Mouse (Mus musculus): ENCODE data around the gene Pced1b.

DNA sequence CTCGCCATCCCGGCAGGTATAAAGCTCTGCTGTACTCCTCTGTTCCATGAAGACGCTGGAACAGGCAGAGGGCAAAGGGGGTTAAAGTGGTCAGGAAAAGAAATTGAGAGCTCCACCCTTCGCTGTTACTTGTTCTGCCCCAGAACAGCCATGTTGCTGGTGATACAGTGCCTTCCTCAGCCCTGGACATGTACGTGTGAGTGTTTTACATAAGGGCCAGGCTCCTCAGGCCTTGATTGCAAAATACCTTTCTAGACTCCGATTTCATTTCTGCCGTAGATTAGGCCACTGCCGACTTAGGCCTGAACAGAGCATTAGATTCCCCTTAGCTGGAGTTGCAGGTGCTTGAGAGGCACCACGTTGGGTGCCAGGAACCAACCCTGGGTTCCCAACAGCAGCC is 97.0 kb downstream of the Pced1b start:
- TF ChIP-seq CTCF (IDR thresholded peaks at IDR 0.05; ENCODE audit: control insufficient read depth, insufficient read depth, insufficient replicate concordance, low read depth, low read length): no peak
- no peak for TF ChIP-seq POLR2A (IDR thresholded peaks at IDR 0.05; ENCODE audit: control insufficient read depth, low read depth, low read length)

Measured in testis, adult 2 months (tissue).